Mouse (Mus musculus): ENCODE measurements at regions not wholly inside any gene's neighbourhood (a gene's known extent, or its start where the extent isn't known, plus 50 kb on each side); places are given as distances from the start of the nearest gene placed in this dataset.

DNA sequence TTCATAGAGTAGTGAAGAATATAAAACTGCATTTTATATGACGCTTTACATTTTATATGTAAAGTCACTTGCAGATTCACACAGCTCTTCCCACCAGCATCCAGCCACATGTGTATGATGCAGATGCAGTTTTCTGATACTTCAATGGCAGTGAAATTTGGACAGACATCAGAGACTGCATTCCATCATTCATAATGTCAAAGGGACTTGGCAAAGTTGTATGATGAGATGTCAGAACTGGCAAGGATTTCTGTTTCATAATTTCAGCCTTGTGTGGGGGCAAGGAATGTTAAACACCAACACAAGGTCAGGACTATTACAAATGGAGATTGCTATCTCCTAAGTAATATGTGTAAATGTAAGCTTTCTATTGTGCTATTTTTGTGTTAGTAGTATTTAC is 221.6 kb upstream of the Celf2 start:
- TF ChIP-seq CTCF (IDR thresholded peaks at IDR 0.05; ENCODE audit: borderline replicate concordance, insufficient read depth, low read depth, low read length) (no peak), POLR2A (IDR thresholded peaks at IDR 0.05; ENCODE audit: borderline replicate concordance, insufficient read depth, low read length) (no peak)
